Mouse (Mus musculus): ENCODE measurements around the gene Olfr304. TPM values are rescaled to one million over a fixed set of nuclear protein-coding genes. Genes with fewer than 3 reads are reported as not detected.
"Not testable (repeated sequence)": the region's sequence is repeated elsewhere in the genome, so short reads cannot be mapped to it uniquely, and the experiment has no call there.

Olfr304 gene
- not detected in 2 replicates for polyA plus RNA-seq (2012; ENCODE audit: insufficient read depth, insufficient read length, missing spikeins)

DNA sequence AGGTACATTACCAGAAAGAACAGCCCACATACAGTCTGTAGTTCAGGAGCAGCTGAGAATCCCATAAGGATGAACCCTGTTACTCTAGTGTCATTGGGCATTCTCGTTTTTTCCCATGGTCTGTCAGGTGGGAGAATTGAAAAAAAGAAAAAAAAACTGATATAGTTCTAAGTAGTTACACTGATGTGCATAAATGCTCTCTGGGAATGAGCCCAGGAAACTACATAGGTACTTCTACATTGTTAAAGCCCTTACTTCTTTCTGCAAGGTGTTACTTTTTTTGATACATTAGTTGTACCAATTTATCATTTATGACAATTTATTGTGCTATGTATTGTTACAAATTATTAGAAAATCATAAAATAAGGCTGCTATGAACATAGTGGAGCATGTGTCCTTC, at the start of gene Olfr304:
TSS of gene Olfr304 (minus strand) at position 101 of the 400 bp plus-strand sequence.
- Histone ChIP-seq H3K4me3 (ENCODE audit: insufficient read depth, low read depth, low read length) (no peak within 1 kb of the TSS), H3K27ac (replicated peaks; ENCODE audit: low read depth, low read length) (no peak within 1 kb of the TSS), H3K4me1 (ENCODE audit: control insufficient read depth, insufficient read depth, insufficient read length, low read length) (no peaks in the 10 kb centered on the region)

GRCm38 (mm10) chr7:86403546-86403945, 17.1 kb upstream of the Olfr304 start, which contains the start of gene Olfr301:
Gene Olfr301, plus strand, starts transcription at chr7:86403846.
- Histone ChIP-seq H3K4me1 (ENCODE audit: control insufficient read depth, insufficient read depth, insufficient read length, low read length) (no peaks in the 10 kb centered on the region), H3K27ac (replicated peaks; ENCODE audit: low read depth, low read length) (no peak within 1 kb of the TSS), H3K4me3 (ENCODE audit: insufficient read depth, low read depth, low read length) (no peak within 1 kb of the TSS)

- H3K4me3 ChIP-seq (ENCODE audit: insufficient read depth, low read depth, low read length), result no peak within 1 kb of the TSS
- H3K27ac ChIP-seq (replicated peaks; ENCODE audit: low read depth, low read length), result no peak within 1 kb of the TSS
- H3K4me1 ChIP-seq (ENCODE audit: control insufficient read depth, insufficient read depth, insufficient read length, low read length), result no peaks in the 10 kb centered on the region
These were observed 11.2 kb upstream of the Olfr304 start, which contains the start of gene Olfr303 for GRCm38 (mm10) chr7:86397689-86398088. Gene Olfr303, minus strand, starts transcription at chr7:86397789.

GRCm38 (mm10) chr7:86385769-86386168, 689 bp downstream of the Olfr304 start:
- H3K4me3 ChIP-seq (ENCODE audit: insufficient read depth, low read depth, low read length), result no peak overlapping the region
- no peaks in the 10 kb centered on the region for H3K4me1 ChIP-seq (ENCODE audit: control insufficient read depth, insufficient read depth, insufficient read length, low read length)
- no peak overlapping the region for H3K27ac ChIP-seq (replicated peaks; ENCODE audit: low read depth, low read length)

DNA sequence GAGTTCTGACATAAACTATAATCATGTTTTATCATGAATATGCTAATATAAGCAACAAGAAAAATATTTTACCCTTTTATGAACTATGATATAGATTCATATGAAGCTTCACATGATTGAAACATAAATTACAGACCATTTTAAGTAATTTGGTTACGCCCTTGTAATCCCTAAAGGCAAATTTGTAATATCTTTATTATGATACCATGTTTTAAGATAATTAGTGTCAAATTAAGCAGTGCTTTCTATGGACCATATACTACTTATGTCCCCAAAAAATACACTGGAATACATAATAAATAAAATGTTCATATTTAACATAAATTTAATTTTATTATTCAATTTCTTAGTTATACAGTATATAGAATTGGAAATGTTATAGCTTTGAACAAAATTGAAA, 19.6 kb downstream of the Olfr304 start, which contains the start of gene Olfr305:
TSS of gene Olfr305 (minus strand) at position 101 of the 400 bp plus-strand sequence.
- Histone ChIP-seq H3K4me1 (ENCODE audit: control insufficient read depth, insufficient read depth, insufficient read length, low read length) (no peaks in the 10 kb centered on the region), H3K4me3 (ENCODE audit: insufficient read depth, low read depth, low read length) (no peak within 1 kb of the TSS), H3K27ac (replicated peaks; ENCODE audit: low read depth, low read length) (no peak within 1 kb of the TSS)

- H3K4me1 ChIP-seq (ENCODE audit: control insufficient read depth, insufficient read depth, insufficient read length, low read length); H3K27ac ChIP-seq (replicated peaks; ENCODE audit: low read depth, low read length); H3K4me3 ChIP-seq (ENCODE audit: insufficient read depth, low read depth, low read length): not testable (repeated sequence)
These were observed 40.2 kb downstream of the Olfr304 start for GRCm38 (mm10) chr7:86346296-86346695.

GRCm38 (mm10) chr7:86344253-86344652, 42.2 kb downstream of the Olfr304 start:
- H3K27ac ChIP-seq (replicated peaks; ENCODE audit: low read depth, low read length), result no peak overlapping the region
- no peak overlapping the region for H3K4me3 ChIP-seq (ENCODE audit: insufficient read depth, low read depth, low read length)
- no peaks in the 10 kb centered on the region for H3K4me1 ChIP-seq (ENCODE audit: control insufficient read depth, insufficient read depth, insufficient read length, low read length)

DNA sequence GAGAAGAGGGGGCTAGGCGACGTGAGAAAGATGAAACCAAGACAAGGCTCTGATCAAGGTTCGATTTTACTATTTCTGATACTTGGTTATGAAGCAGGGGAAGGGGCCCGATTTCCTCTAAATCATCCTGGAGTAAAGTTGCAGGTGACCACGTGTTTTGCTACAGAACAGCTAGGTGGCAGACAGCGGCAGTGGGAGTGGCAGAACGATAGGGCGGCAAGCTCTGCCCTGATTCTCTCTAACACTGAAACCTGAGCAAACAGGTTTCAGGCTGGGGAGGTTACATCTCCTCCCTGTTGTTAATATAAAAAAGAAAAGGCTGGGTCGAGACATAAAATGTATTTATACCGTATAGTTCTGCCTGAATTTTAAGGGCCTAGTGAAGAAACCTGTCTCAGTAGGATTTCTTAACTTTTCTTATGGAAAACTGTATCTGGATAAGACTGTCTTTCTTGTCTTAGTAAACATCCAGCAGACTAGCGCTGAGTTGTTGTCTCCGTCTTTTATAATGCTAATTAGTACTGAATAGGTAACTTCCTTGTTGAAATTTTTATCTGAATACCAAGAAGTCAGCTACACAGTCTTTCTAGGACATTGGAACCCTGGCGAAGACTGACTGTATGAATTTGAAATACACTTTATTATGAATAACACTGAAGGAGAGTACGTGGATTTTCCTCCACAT, 43.4 kb downstream of the Olfr304 start:
- Histone ChIP-seq H3K4me1 (ENCODE audit: control insufficient read depth, insufficient read depth, insufficient read length, low read length) (no peaks in the 10 kb centered on the region), H3K27ac (replicated peaks; ENCODE audit: low read depth, low read length) (no peak overlapping the region), H3K4me3 (ENCODE audit: insufficient read depth, low read depth, low read length) (no peak overlapping the region)

DNA sequence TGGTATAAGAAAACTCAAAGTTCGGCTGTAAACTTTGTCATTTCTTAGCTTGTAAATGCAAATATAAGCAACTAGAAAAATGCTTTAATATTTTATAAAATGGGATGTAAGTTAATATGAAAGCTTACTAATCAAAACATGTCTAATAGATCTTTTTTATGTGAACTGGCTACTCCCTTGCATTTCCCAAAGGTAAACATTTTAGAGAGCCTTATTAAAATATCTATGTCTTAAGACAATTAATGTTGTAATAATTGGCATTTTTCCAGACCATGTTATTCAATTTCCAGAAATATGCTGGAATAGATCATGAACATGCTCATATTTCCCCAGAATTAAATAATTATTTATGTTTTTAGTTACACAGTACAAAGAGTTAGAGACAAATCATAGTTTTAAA, 49.0 kb downstream of the Olfr304 start, which contains the start of gene Olfr307:
TSS of gene Olfr307 (minus strand) at position 101 of the 400 bp plus-strand sequence.
- Histone ChIP-seq H3K4me3 (ENCODE audit: insufficient read depth, low read depth, low read length) (no peak within 1 kb of the TSS), H3K27ac (replicated peaks; ENCODE audit: low read depth, low read length) (no peak within 1 kb of the TSS), H3K4me1 (ENCODE audit: control insufficient read depth, insufficient read depth, insufficient read length, low read length) (no peaks in the 10 kb centered on the region)

Other genes starting within 250 kb of the Olfr304 start
- gene Vmn2r75, start 214.9 kb downstream of the Olfr304 start, polyA plus RNA-seq (2012; ENCODE audit: insufficient read depth, insufficient read length, missing spikeins), result not detected in 2 replicates
- 0.08 TPM in 2 replicates for gene Vmn2r76, start 140.3 kb downstream of the Olfr304 start, polyA plus RNA-seq (2012; ENCODE audit: insufficient read depth, insufficient read length, missing spikeins)
- not detected in 2 replicates for gene Olfr310, start 109.5 kb downstream of the Olfr304 start, polyA plus RNA-seq (2012; ENCODE audit: insufficient read depth, insufficient read length, missing spikeins)
- not detected in 2 replicates for gene Olfr309, start 73.0 kb downstream of the Olfr304 start, polyA plus RNA-seq (2012; ENCODE audit: insufficient read depth, insufficient read length, missing spikeins)
- gene Olfr308, start 61.0 kb downstream of the Olfr304 start, polyA plus RNA-seq (2012; ENCODE audit: insufficient read depth, insufficient read length, missing spikeins), result not detected in 2 replicates
- gene Olfr307, start 49.1 kb downstream of the Olfr304 start, polyA plus RNA-seq (2012; ENCODE audit: insufficient read depth, insufficient read length, missing spikeins), result not detected in 2 replicates
- not detected in 2 replicates for gene Olfr305, start 19.7 kb downstream of the Olfr304 start, polyA plus RNA-seq (2012; ENCODE audit: insufficient read depth, insufficient read length, missing spikeins)
- not detected in 2 replicates for gene Olfr303, start 11.1 kb upstream of the Olfr304 start, polyA plus RNA-seq (2012; ENCODE audit: insufficient read depth, insufficient read length, missing spikeins)
- not detected in 2 replicates for gene Olfr301, start 17.2 kb upstream of the Olfr304 start, polyA plus RNA-seq (2012; ENCODE audit: insufficient read depth, insufficient read length, missing spikeins)
- not detected in 2 replicates for gene Olfr299, start 73.3 kb upstream of the Olfr304 start, polyA plus RNA-seq (2012; ENCODE audit: insufficient read depth, insufficient read length, missing spikeins)
- not detected in 2 replicates for gene Olfr298, start 105.8 kb upstream of the Olfr304 start, polyA plus RNA-seq (2012; ENCODE audit: insufficient read depth, insufficient read length, missing spikeins)
- not detected in 2 replicates for gene Olfr297, start 133.3 kb upstream of the Olfr304 start, polyA plus RNA-seq (2012; ENCODE audit: insufficient read depth, insufficient read length, missing spikeins)
- not detected in 2 replicates for gene Olfr295, start 197.2 kb upstream of the Olfr304 start, polyA plus RNA-seq (2012; ENCODE audit: insufficient read depth, insufficient read length, missing spikeins)
- gene Olfr294, start 230.0 kb upstream of the Olfr304 start, polyA plus RNA-seq (2012; ENCODE audit: insufficient read depth, insufficient read length, missing spikeins), result not detected in 2 replicates

Measured in brown adipose tissue, adult 24 weeks (tissue).